ENCODE assay signal across 9 mouse cellular contexts in the genomic region with DNA sequence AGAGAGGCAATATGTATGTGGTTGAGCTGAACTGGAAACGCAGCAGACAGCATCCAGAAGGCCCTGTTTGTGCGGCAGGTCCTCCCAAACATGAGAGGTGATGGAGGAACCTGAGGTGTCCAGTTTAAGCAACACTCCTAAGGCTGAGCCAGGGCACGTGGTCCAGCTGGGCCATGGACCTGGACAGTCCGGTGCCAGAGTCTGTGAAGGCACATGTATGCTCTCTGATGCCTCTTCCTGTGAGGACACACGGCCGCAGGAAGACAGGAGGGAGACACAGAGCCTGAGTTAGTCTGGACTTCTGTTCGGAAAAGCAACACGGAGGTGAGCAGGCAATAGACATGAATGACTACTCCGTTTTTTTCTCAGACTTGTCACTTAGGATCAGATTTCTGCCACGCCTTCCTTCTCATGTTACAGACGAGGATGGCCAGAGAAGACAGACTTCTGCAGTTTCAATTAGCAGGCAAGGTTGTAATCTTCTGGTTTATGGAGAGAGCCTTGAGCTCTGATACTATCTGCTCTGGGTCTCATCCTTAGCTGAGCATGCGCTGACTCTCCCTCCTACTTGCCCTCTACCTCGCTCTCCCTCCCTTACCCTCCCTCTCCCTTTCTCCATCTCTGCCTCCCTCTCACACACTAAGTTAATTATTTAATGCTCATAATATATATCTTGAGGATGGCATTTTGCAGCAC. TPM values are rescaled to one million over a fixed set of nuclear protein-coding genes. Genes with fewer than 3 reads are reported as not detected.
DNase-seq lines count a peak whose midpoint lies in the region; ATAC-seq lines count a peak whose summit lies in the region.
"Had no signal": no experiment of that assay in that cellular context is flagged by ENCODE, and none has a peak within 500 bp of the region (broad histone marks: within the 10 kb centered on the region; RNA-seq: fewer than 3 reads in every experiment).

No protein-coding gene starts in this region.

- H3K9ac ChIP-seq in limb, embryonic 13.5 days = no peak overlapping the region

- peak; percentile 71 for ATAC-seq in limb, embryonic 13.5 days (ENCODE audit: low FRiP score, low read depth)

- no peaks in the 10 kb centered on the region for H3K9me3 ChIP-seq in limb, embryonic 13.5 days

- WGBS in limb, embryonic 13.5 days = 32% methylated on average over 13 of the region's 13 CpGs

- H3K4me1 ChIP-seq in limb, embryonic 13.5 days = 0 out of 2 replicates have a peak, but pooled peaks cover 8% of the 10 kb centered on the region

- H3K4me3 ChIP-seq in limb, embryonic 13.5 days = no peak overlapping the region

- H3K27me3 ChIP-seq in limb, embryonic 13.5 days = peaks cover 4% of the 10 kb centered on the region; the same call in 1 of the 2 replicates

- H3K36me3 ChIP-seq in limb, embryonic 13.5 days = no peaks in the 10 kb centered on the region

- H3K27ac ChIP-seq in limb, embryonic 13.5 days = no peak overlapping the region
- H3K27ac ChIP-seq: macrophage had no signal

- peak; percentile 30 for DNase-seq in heart, adult 11 months
- DNase-seq in heart, adult 9 months (ENCODE audit: low spot score in 2 of 2) = no peak
- peak; percentile 25 for DNase-seq in retina, embryonic 14.5 days (ENCODE audit: low spot score)
- DNase-seq in retina, postnatal 1 day = no peak
- DNase-seq in yolk sac, embryonic 10.5 days (ENCODE audit: low spot score) = peak; percentile 6
- no peak for DNase-seq in cerebellum, postnatal 36 days
- DNase-seq in layer of hippocampus, adult 18-20 months (ENCODE audit: low spot score in 2 of 2) = no peak

- peak overlapping the region; percentile 43 for H3K4me2 ChIP-seq in limb, embryonic 13.5 days (replicated peaks)

RNA-seq across cellular contexts. Expression of a gene that starts 25.4 kb away (rescaled TPM):
- 188 and 202 TPM in 2 replicates for polyA plus RNA-seq in limb, embryonic 13.5 days (2015; fragmentation: Nextera tagmentation; extraction: Ambion mirVana)
- 10 to 100 TPM; 88.7 to 91.7 TPM for total RNA-seq in layer of hippocampus, adult 18-20 months (2021)

RNA-seq across cellular contexts. Expression of a gene that starts 52.2 kb away (rescaled TPM):
- 0.51 TPM in 1 of 2 replicates, not detected in the other for polyA plus RNA-seq in limb, embryonic 13.5 days (2015; fragmentation: Nextera tagmentation; extraction: Ambion mirVana)
- total RNA-seq in layer of hippocampus, adult 18-20 months (2021) = under 1 TPM in 1 of 2 experiments, not detected in 1; 0.53 TPM
- polyA plus RNA-seq: macrophage had no signal

Comparison
In these comparisons a context has a peak if more than half of its experiments do, and no peak if none do; other contexts are left out.
1. DNase-seq: peak in heart, adult 11 months (single experiment), retina, embryonic 14.5 days (single experiment) and yolk sac, embryonic 10.5 days (single experiment); none in heart, adult 9 months (0 of 2), retina, postnatal 1 day (single experiment), cerebellum, postnatal 36 days (0 of 2) and layer of hippocampus, adult 18-20 months (0 of 2).